Mouse (Mus musculus) cerebellum, adult 9-11 months (tissue): Measurements from ENCODE around the gene B3glct.
A peak's percentile ranks its signal among the peaks of the same experiment; 100 is the strongest.

ENCODE experiments used
- DNase-seq: peaks from one replicate; pipeline ENCODE4 v3.0.0; 2022

Gene B3glct

GRCm38 (mm10) chr5:149678100-149678989, at the start of gene B3glct:
B3glct (plus strand) TSS chr5:149678230.
- DNase-seq, result peak; percentile 78

- DNase-seq, result no peak
Measured at GRCm38 (mm10) chr5:149634409-149635035, 43.5 kb upstream of the B3glct start.

GRCm38 (mm10) chr5:149635556-149635955, 42.5 kb upstream of the B3glct start:
- no peak for DNase-seq

- DNase-seq, result peak; percentile 99
Measured at GRCm38 (mm10) chr5:149636075-149636920, 41.7 kb upstream of the B3glct start, which contains the start of gene Hsph1. Hsph1 (minus strand) TSS chr5:149636376.

GRCm38 (mm10) chr5:149637306-149637705, 40.7 kb upstream of the B3glct start:
- peak; percentile 17 for DNase-seq

GRCm38 (mm10) chr5:149641277-149641892, 36.6 kb upstream of the B3glct start:
- DNase-seq, result no peak

GRCm38 (mm10) chr5:149642366-149642765, 35.7 kb upstream of the B3glct start:
- DNase-seq, result no peak

- DNase-seq, result no peak
Measured at GRCm38 (mm10) chr5:149642783-149643509, 35.1 kb upstream of the B3glct start.

GRCm38 (mm10) chr5:149647367-149648115, 30.5 kb upstream of the B3glct start:
- DNase-seq, result no peak

GRCm38 (mm10) chr5:149648196-149648595, 29.8 kb upstream of the B3glct start:
- DNase-seq, result no peak

GRCm38 (mm10) chr5:149648895-149649406, 29.1 kb upstream of the B3glct start:
- no peak for DNase-seq

GRCm38 (mm10) chr5:149649499-149650178, 28.4 kb upstream of the B3glct start:
- no peak for DNase-seq

- no peak for DNase-seq
Measured at GRCm38 (mm10) chr5:149650179-149650553, 27.9 kb upstream of the B3glct start.

- no peak for DNase-seq
Measured at GRCm38 (mm10) chr5:149655636-149656035, 22.4 kb upstream of the B3glct start.

GRCm38 (mm10) chr5:149658022-149658421, 20.0 kb upstream of the B3glct start:
- no peak for DNase-seq

GRCm38 (mm10) chr5:149658741-149659413, 19.2 kb upstream of the B3glct start:
- DNase-seq, result no peak

- DNase-seq, result no peak
Measured at GRCm38 (mm10) chr5:149659414-149659780, 18.6 kb upstream of the B3glct start.

- no peak for DNase-seq
Measured at GRCm38 (mm10) chr5:149661428-149661827, 16.6 kb upstream of the B3glct start.

- no peak for DNase-seq
Measured at GRCm38 (mm10) chr5:149662980-149663379, 15.1 kb upstream of the B3glct start.

GRCm38 (mm10) chr5:149663417-149663816, 14.6 kb upstream of the B3glct start:
- no peak for DNase-seq
